9 mouse cellular contexts compared by ENCODE assay signal in the genomic region with DNA sequence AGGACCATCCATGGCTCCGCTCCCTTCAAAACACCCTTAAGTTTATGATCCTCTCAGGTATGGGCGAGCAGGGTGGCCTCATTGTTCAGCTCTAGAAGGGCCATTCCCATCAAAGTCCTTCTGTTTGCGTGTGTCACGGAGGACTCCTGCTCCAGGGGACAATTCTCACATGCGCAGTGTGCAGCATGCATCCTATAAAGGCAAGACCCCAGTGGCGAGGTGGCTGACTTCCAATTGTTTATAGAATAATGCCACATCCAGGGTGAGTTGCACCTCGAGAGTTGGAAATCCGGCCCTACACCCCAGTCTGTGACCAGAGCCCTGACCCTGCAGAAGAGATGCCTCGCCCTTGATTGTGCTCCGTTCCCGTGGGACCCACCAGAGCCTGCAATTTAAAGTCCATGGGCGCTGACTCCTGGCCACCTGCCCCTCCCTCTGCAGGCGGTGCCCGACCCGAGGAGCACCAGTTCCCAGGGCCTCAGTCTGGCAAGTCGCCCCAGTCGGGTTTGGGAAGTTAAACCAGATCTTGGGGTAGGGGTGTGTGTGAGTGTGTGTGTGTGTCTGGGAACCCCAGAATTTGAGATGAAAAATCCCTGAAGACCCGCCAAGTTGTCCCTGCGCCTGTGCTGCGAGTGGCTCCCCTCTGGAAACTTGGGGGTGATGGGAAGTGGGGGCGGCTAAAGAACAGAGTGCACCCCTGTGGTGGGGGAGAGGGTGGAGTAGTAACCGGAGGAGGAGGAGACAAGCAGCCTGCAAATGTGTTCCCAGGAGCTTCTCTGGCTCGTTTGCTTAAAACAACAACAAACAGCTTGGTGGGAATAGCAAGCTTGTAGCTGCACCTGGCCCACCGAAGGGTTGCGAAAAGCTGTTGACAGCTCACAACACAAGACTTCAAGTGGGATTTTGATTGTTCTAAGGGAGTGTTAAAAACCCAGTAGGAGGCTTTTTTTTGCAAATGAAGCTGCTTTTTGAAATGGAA. TPM values are rescaled to one million over a fixed set of nuclear protein-coding genes. Genes with fewer than 3 reads are reported as not detected.
A peak's percentile ranks its signal among the peaks of the same experiment; 100 is the strongest.
DNase-seq lines count a peak whose midpoint lies in the region; ATAC-seq and TF ChIP-seq lines count a peak whose summit lies in the region.
"Had no signal": no experiment of that assay in that cellular context is flagged by ENCODE, and none has a peak within 500 bp of the region (broad histone marks: within the 10 kb centered on the region; RNA-seq: fewer than 3 reads in every experiment).

No protein-coding gene starts in this region.

- peak overlapping the region; percentile 89 for H3K27ac ChIP-seq in left cerebral cortex, adult 2 months
- peak overlapping the region; percentile 75 for H3K27ac ChIP-seq in embryonic facial prominence, embryonic 14.5 days (replicated peaks; ENCODE audit: low read depth, low read length)
- H3K27ac ChIP-seq in stomach, embryonic 16.5 days (ENCODE audit: low read length): no peak overlapping the region
- H3K27ac ChIP-seq: macrophage had no signal

- no peaks in the 10 kb centered on the region for H3K27me3 ChIP-seq in embryonic facial prominence, embryonic 14.5 days (replicated peaks; ENCODE audit: control insufficient read depth, insufficient read depth, low read length)
- no peaks in the 10 kb centered on the region for H3K27me3 ChIP-seq in stomach, embryonic 16.5 days (ENCODE audit: control insufficient read depth, insufficient read depth, low read length)

- intact Hi-C loops in left cerebral cortex, adult 2 months (cut with DNase I): no loop called here
- intact Hi-C loops in heart, postnatal 10 days (cut with DNase I): no loop called here
- intact Hi-C loops in left cerebral cortex, postnatal 36 days (cut with DNase I): no loop called here

- H3K4me3 ChIP-seq in left cerebral cortex, adult 2 months: peak overlapping the region; percentile 14; the same call in 1 of the 2 replicates
- peak overlapping the region; percentile 10; the same call in 1 of the 2 replicates for H3K4me3 ChIP-seq in embryonic facial prominence, embryonic 14.5 days (ENCODE audit: low read depth, low read length)
- no peak overlapping the region for H3K4me3 ChIP-seq in stomach, embryonic 16.5 days (replicated peaks; ENCODE audit: low read length)

- H3K4me2 ChIP-seq in embryonic facial prominence, embryonic 14.5 days (ENCODE audit: low read depth, low read length): peak overlapping the region; percentile 42
- H3K4me2 ChIP-seq in stomach, embryonic 16.5 days (ENCODE audit: low read depth, low read length): peak overlapping the region; percentile 1; the same call in 1 of the 2 replicates

- no peaks in the 10 kb centered on the region for H3K9me3 ChIP-seq in embryonic facial prominence, embryonic 14.5 days (ENCODE audit: control insufficient read depth, low read length)
- H3K9me3 ChIP-seq in stomach, embryonic 16.5 days (replicated peaks; ENCODE audit: control insufficient read depth, low read length): no peaks in the 10 kb centered on the region

- peak in 1 of 2 experiments; percentile 32 for DNase-seq in left cerebral cortex, adult 2 months (ENCODE audit: extremely low spot score in 1 of 2, low spot score in 2 of 2)
- DNase-seq in left cerebral cortex, adult 11 months (ENCODE audit: low spot score): no peak
- peak; percentile 76 for DNase-seq in embryonic facial prominence, embryonic 14.5 days (ENCODE audit: low spot score)
- peak; percentile 53 to 55 for DNase-seq in heart, postnatal 10 days
- peak; percentile 47 to 59 for DNase-seq in left cerebral cortex, postnatal 36 days (ENCODE audit: low spot score in 2 of 2)
- no peak for DNase-seq in embryo, embryonic 10.5 days (ENCODE audit: low spot score)

- peak; percentile 28; the same call in 1 of the 2 replicates for ATAC-seq in embryonic facial prominence, embryonic 14.5 days (ENCODE audit: low read depth)
- no peak for ATAC-seq in stomach, embryonic 16.5 days (ENCODE audit: insufficient read depth, low FRiP score)
- no peak for ATAC-seq in inflammation-experienced regulatory T-cells, adult 6 months

- H3K9ac ChIP-seq in embryonic facial prominence, embryonic 14.5 days (ENCODE audit: low read depth, low read length): peak overlapping the region; percentile 35
- peak overlapping the region; percentile 36; the same call in 1 of the 2 replicates for H3K9ac ChIP-seq in stomach, embryonic 16.5 days (ENCODE audit: low read length)

- 17% methylated on average over 25 of the region's 25 CpGs for WGBS in embryonic facial prominence, embryonic 14.5 days
- WGBS in stomach, embryonic 16.5 days: 35% methylated on average over 25 of the region's 25 CpGs

- H3K4me1 ChIP-seq in embryonic facial prominence, embryonic 14.5 days (ENCODE audit: control insufficient read depth, insufficient read depth, low read length): peaks cover 38% of the 10 kb centered on the region
- peaks cover 24% of the 10 kb centered on the region for H3K4me1 ChIP-seq in stomach, embryonic 16.5 days (ENCODE audit: control insufficient read depth, insufficient read depth, low read length)

- no peaks in the 10 kb centered on the region for H3K36me3 ChIP-seq in embryonic facial prominence, embryonic 14.5 days (ENCODE audit: control insufficient read depth, insufficient read depth, low read length)
- no peaks in the 10 kb centered on the region for H3K36me3 ChIP-seq in stomach, embryonic 16.5 days (ENCODE audit: control insufficient read depth, insufficient read depth, low read length)

- TF ChIP-seq CTCF in left cerebral cortex, adult 2 months (IDR thresholded peaks at IDR 0.05): no peak

RNA-seq across cellular contexts. Expression of a gene that starts 5.8 kb away (rescaled TPM):
- total RNA-seq in left cerebral cortex, adult 2 months (2021): 10 to 100 TPM; 46.9 to 71.1 TPM
- 8.7 and 9.2 TPM in 2 replicates for polyA plus RNA-seq in embryonic facial prominence, embryonic 14.5 days (2014; fragmentation: Nextera tagmentation; extraction: Ambion mirVana)
- 100 to 1,000 TPM in 1 of 2 experiments, 10 to 100 TPM in 1; 65.8 to 116 TPM for total RNA-seq in heart, postnatal 10 days (2021)
- 10 to 100 TPM; 33.5 to 58.5 TPM for total RNA-seq in left cerebral cortex, postnatal 36 days (2021)
- 30.4 and 34.8 TPM in 2 replicates for polyA plus RNA-seq in stomach, embryonic 16.5 days (2015; fragmentation: Nextera tagmentation; extraction: Ambion mirVana)
- 10 to 100 TPM; 11.5 to 25.9 (median 14.4) TPM for polyA plus RNA-seq in inflammation-experienced regulatory T-cells, adult 6 months (2017; shearing (Covaris generic))

RNA-seq across cellular contexts. Expression of a gene that starts 45.1 kb away (rescaled TPM):
- total RNA-seq in left cerebral cortex, adult 2 months (2021): 10 to 100 TPM; 13.2 to 15.1 TPM
- 36.5 and 37.8 TPM in 2 replicates for polyA plus RNA-seq in embryonic facial prominence, embryonic 14.5 days (2014; fragmentation: Nextera tagmentation; extraction: Ambion mirVana)
- 10 to 100 TPM; 20.8 to 22.8 TPM for total RNA-seq in heart, postnatal 10 days (2021)
- 10 to 100 TPM; 16.2 to 17.4 TPM for total RNA-seq in left cerebral cortex, postnatal 36 days (2021)
- 45.2 and 46.2 TPM in 2 replicates for polyA plus RNA-seq in stomach, embryonic 16.5 days (2015; fragmentation: Nextera tagmentation; extraction: Ambion mirVana)
- polyA plus RNA-seq in inflammation-experienced regulatory T-cells, adult 6 months (2017; shearing (Covaris generic)): 10 to 100 TPM; 33.7 to 57.6 (median 44.3) TPM

RNA-seq across cellular contexts. Expression of a gene that starts 45.5 kb away (rescaled TPM):
- total RNA-seq in left cerebral cortex, adult 2 months (2021): 10 to 100 TPM; 61.5 to 68.6 TPM
- polyA plus RNA-seq in embryonic facial prominence, embryonic 14.5 days (2014; fragmentation: Nextera tagmentation; extraction: Ambion mirVana): 96.2 and 101 TPM in 2 replicates
- total RNA-seq in heart, postnatal 10 days (2021): 10 to 100 TPM; 73.8 to 83.7 TPM
- 10 to 100 TPM; 62.0 to 66.6 TPM for total RNA-seq in left cerebral cortex, postnatal 36 days (2021)
- 75.6 and 90.7 TPM in 2 replicates for polyA plus RNA-seq in stomach, embryonic 16.5 days (2015; fragmentation: Nextera tagmentation; extraction: Ambion mirVana)
- polyA plus RNA-seq in inflammation-experienced regulatory T-cells, adult 6 months (2017; shearing (Covaris generic)): 10 to 100 TPM; 89.0 to 99.4 (median 91.1) TPM

Comparison
In these comparisons a context has a peak if more than half of its experiments do, and no peak if none do; other contexts are left out.
1. DNase-seq: peak in embryonic facial prominence, embryonic 14.5 days (single experiment), heart, postnatal 10 days (2 of 2) and left cerebral cortex, postnatal 36 days (2 of 2); none in left cerebral cortex, adult 11 months (single experiment) and embryo, embryonic 10.5 days (single experiment).